Mouse (Mus musculus) adrenal gland (tissue): ENCODE results near the gene Shroom3.

Source experiments
- intact Hi-C: fragments of 180-260 bp; cut with DNase I; formaldehyde crosslinking; loops from one replicate; pipeline ENCODE4 v1.15.1; 2025
- microRNA-seq, 2 experiments: library from miRNA; unstranded; fragments of <30 nt; microRNA quantifications; one replicate each; pipeline ENCODE4; 2019

The Shroom3 gene

DNA sequence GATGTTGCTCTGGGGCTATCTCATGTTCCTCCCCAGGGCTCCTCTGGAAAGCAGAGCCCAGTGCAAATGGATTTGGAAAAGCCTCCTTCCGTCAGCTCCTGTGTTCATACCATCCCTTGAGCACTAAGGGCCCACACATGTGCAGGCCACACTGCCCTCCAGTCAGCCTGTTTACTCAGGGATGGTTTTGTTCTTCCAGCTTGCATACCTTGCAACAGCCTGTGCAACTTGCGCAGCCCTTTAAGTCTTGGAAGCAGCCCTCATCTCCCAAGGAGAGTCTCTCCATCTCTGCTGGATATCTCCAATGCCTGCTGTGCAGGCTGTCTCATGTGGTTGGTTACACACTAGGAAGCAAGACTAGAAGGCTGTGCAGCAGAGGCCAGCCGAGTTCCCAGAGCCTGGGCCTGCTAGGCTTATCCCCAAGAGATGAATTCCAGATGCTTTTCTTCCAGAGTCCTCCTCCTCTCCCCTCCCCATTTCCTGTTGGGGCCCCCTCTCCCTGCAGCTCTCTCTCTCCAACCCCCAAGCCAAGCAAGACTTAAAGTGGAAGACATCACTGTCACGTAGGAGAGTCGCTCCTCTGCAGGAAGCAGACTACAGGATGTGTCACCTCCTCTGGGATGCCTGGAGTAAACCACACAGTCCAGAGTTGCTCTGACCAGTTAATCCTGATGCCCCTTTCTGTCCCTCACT lies 314.3 kb downstream of the Shroom3 start:
- intact Hi-C loops, result no loop called here

DNA sequence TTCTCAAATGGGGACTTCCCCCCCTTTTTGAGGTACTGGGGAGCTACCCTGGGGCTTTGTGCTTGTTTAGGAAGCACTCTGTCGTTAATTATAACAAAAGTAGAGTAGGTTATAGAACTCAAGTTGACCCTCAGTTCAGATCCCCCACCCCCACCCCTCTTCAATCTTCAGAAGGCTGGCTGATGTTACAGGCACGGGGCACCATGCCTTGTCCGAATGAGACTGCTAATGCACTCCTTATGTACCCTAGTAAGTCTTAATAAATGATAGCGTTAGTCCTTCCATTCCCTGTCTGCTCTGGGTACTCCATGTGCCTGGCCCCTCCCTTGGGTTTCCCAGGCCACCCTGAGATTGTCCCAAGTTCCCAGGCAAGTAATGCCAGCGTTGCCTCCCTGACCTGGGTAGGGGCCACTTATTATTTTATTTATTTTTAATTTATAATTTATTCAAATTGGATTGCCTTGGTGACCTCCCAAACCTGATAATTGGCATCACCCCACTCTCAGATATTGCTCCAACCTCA lies 315.3 kb downstream of the Shroom3 start:
- intact Hi-C loops, result no loop called here

DNA sequence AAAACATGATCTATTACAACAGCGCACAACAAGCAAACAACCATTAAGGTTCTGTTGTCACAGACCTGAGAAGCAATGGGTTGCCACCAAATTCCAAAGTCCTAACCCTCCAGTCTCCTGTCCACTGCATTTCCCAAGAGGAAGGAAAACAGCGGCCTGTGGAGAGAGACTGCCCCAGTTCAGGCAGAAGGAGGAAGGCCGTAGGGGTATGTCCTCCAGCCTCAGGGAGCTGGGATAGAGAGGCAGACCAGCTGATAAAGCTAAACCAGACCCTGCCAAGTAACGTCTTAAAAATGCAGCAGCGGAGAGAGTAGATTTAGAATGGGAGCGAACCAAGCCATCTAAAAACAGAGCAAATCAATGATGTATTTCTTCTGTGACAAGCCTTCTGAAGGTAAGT lies 316.8 kb downstream of the Shroom3 start:
- intact Hi-C loops, result no loop called here

DNA sequence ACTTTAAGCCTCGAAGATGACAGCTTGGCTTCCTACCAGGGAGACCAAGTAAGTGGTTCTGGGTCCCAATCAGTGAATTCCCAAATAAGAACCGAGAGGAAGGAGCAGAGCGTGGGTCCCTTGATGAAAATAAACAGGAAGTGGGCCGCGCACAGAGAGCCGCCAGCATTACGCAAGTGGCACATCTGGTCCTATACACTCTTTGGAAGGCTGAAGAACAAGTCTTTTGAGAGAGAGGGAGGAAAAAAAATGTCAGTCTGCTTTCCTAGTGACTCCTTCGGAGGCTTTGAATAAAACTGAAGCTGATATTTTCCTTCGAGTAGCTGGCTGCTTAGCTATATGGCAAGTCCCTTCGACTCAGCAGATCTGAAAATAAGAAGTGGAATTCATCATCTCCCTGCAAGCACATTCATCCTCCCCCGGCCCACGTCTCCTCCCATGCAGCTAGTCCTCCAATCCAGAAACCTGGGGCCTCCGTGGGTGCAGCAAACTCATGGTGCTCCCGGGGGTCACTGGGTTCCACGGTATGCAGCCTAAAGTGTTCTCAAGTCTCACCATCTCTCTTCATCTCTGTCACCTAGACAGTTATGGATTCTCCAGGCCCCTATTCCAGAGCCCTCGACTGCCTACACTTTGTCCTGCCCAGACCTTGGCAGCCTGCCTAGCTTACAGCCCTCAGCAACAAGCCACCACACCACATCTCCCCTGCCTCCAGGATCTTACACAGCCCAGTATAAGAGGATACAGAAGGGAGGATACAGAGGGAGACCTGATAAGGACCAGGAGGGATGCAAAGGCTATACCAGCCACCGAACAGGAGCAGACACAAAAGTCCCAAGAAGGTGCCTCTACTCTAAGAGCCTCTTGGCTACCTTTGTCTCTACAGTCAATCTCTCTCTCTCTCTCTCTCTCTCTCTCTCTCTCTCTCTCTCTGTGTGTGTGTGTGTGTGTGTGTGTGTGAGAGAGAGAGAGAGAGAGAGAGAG lies 317.8 kb downstream of the Shroom3 start:
- intact Hi-C loops, result no loop called here

GRCm38 (mm10) chr5:93002615-93003014 lies 319.4 kb downstream of the Shroom3 start:
- intact Hi-C loops, result no loop called here

DNA sequence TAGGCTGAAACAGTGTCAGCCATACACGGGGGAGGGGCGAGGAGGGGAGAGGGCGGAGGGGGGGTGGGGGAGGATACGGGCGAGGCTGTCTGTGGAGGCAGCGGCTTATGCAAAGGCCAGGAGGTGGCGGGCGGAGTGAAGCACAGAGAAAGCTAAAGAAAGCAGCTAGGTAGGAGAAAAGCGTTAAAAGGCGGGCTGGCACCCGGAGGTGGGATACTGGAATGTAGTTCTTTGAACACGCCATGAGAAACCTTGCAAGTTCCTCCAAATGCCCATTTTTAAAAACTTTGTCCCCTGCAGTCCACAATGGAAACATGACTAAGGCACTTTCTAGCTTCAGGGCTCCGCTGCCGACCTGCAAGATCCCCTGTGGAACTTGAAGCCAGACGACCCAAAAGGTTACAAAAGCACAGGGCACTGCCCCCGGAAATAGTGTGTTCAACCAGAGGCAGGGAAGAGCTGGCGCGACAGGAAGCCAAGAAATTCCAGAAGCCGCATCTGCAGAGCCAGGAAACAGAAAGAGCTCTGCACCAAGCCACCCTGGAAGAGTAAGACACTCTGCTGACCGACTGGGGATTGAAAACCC lies 322.1 kb downstream of the Shroom3 start:
- intact Hi-C loops, result no loop called here

GRCm38 (mm10) chr5:93005815-93006341 lies 322.6 kb downstream of the Shroom3 start:
- intact Hi-C loops, result no loop called here

DNA sequence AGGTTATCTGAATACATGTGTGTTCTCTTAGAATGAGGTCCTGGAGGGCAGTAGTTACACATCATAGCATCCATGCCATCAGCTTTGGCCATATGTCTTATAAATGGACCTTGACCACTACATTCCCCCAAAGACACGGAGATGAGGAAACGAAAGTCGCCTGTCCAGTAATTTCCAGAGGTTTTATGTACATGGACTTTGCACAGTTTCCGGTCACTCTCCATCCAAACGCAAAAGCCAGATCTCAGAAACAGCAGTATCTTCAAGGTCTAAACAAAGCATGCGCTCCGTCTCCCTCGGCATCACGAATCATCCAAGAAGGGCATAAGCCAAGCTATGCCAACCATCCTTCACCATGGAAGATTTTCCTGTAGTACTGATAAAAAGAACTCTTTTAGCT lies 325.0 kb downstream of the Shroom3 start:
- intact Hi-C loops, result no loop called here

Small RNA genes within 50 kb of the gene (microRNA-seq; reads per million reads assigned to microRNA genes)
- 0.11 to 0.37 reads per million in 2 experiments for gene Mir1961
